Mouse (Mus musculus) neural tube, embryonic 14.5 days (tissue): ENCODE data around the gene Slc44a3. TPM values are rescaled to one million over a fixed set of nuclear protein-coding genes. Genes with fewer than 3 reads are reported as not detected.

Experiments used
- ATAC-seq: fragments of 200-750 bp; cut with Nextera tagmentation; 2 replicates; pipeline ENCODE4 v1.8.0; 2017; ENCODE audit warnings: low read depth, mild to moderate bottlenecking, moderate TSS enrichment, moderate library complexity
- H3K27ac ChIP-seq: fragments of 300-500 bp; sonication (generic); 2 replicates; pipeline ENCODE4 v1.5.1; 2014; ENCODE audit warnings: low read depth, mild to moderate bottlenecking, control low read depth, low read length, moderate library complexity, mixed read lengths
- H3K27me3 ChIP-seq: fragments of 300-500 bp; sonication (generic); 2 replicates; pipeline ENCODE4 v1.6.1; 2014; ENCODE audit warnings: low read length; ENCODE audit not compliant: control insufficient read depth, insufficient read depth
- H3K36me3 ChIP-seq: fragments of 300-500 bp; sonication (generic); 2 replicates; pipeline ENCODE4 v1.6.1; 2014; ENCODE audit warnings: low read length, mixed read lengths; ENCODE audit not compliant: control insufficient read depth, insufficient read depth
- H3K4me1 ChIP-seq: fragments of 300-500 bp; sonication (generic); 2 replicates; pipeline ENCODE4 v1.6.1; 2014; ENCODE audit warnings: low read length; ENCODE audit not compliant: control insufficient read depth, insufficient read depth
- H3K4me2 ChIP-seq: fragments of 300-500 bp; sonication (generic); 2 replicates; pipeline ENCODE4 v1.6.1; 2014; ENCODE audit warnings: mild to moderate bottlenecking, low read depth, low read length, control low read depth
- H3K4me3 ChIP-seq: fragments of 300-500 bp; sonication (generic); 2 replicates; pipeline ENCODE4 v1.5.1; 2014; ENCODE audit warnings: low read depth, low read length, control low read depth, mixed read lengths
- H3K9ac ChIP-seq: fragments of 300-500 bp; sonication (generic); replicated peaks from 2 replicates; pipeline ENCODE4 v1.6.1; 2014; ENCODE audit warnings: low read depth, mild to moderate bottlenecking, control low read depth, low read length, mixed read lengths
- H3K9me3 ChIP-seq: fragments of 300-500 bp; sonication (generic); 2 replicates; pipeline ENCODE4 v1.6.1; 2016; ENCODE audit warnings: low read length; ENCODE audit not compliant: control insufficient read depth
- WGBS: fragments of 180-500 bp; shearing (Covaris S2); extraction: QIAGEN DNeasy Blood & Tissue Kit; methylation state at CpG from one replicate; pipeline ENCODE4 v1.1.7; 2014; 5-methylcytosine and 5-hydroxymethylcytosine counted together
- polyA plus RNA-seq: library from polyadenylated mRNA; unstranded; fragments of >200 nt; fragmentation: Nextera tagmentation; extraction: Ambion mirVana; gene quantifications from 2 replicates; pipeline ENCODE4 v1.2.1, GENCODE M21; 2014

Gene Slc44a3
- polyA plus RNA-seq, 1 experiment from 2014 or later = 1.5 TPM

DNA sequence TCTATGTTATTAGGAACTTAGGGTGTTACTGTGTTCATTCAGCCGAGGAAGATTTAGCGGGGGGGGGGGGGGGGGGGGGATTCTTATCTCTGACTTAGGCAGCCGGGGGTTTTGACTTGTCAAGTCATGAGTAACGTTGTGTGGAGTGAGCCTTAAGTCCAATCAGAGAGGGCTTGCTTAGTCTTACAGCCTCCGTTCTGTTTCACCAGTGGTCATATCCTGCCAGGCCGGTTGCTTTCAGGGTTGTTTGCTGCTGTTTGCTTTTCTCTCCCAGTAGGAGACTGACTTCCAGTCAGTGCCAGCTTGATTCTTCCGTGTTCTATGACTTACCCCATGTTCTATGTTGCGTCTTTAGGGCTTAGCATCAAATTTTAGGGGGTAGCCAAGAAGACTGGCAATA lies 85.8 kb downstream of the Slc44a3 start:
- H3K9me3 ChIP-seq = no peaks in the 10 kb centered on the region
- H3K4me2 ChIP-seq = no peak overlapping the region
- peaks cover 5% of the 10 kb centered on the region; the same call in 1 of the 2 replicates for H3K36me3 ChIP-seq
- H3K27ac ChIP-seq = no peak overlapping the region
- no peak overlapping the region for H3K4me3 ChIP-seq
- ATAC-seq = no peak
- H3K9ac ChIP-seq = no peak overlapping the region
- WGBS = 74% methylated on average over 8 of the region's 8 CpGs
- no peaks in the 10 kb centered on the region for H3K27me3 ChIP-seq
- peaks cover 20% of the 10 kb centered on the region for H3K4me1 ChIP-seq

DNA sequence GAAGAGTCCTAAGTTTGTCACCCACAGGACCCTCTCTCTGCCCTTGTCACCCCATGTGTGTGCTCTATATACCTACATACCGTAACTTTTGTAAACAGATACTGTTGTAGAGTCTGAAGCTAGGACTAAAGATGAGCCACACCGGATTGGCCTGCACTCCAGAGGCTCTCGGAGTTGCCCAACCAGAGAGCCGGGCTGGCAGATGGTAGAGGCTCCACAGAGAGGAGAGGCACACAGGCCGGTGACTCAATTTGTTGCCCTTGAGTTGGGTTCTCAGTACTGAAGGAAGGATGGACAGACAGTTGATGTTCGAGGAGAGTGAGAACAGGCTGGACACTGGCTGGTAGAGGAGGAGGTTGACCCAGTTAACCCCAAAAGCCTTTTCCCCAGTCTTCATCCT lies 87.8 kb downstream of the Slc44a3 start:
- Histone ChIP-seq H3K27ac (no peak overlapping the region), H3K9ac (no peak overlapping the region), H3K4me3 (no peak overlapping the region), H3K4me1 (peaks cover 19% of the 10 kb centered on the region), H3K9me3 (no peaks in the 10 kb centered on the region), H3K4me2 (no peak overlapping the region), H3K36me3 (no peaks in the 10 kb centered on the region), H3K27me3 (no peaks in the 10 kb centered on the region)
- no peak for ATAC-seq
- WGBS = 97% methylated on average over 6 of the region's 6 CpGs

DNA sequence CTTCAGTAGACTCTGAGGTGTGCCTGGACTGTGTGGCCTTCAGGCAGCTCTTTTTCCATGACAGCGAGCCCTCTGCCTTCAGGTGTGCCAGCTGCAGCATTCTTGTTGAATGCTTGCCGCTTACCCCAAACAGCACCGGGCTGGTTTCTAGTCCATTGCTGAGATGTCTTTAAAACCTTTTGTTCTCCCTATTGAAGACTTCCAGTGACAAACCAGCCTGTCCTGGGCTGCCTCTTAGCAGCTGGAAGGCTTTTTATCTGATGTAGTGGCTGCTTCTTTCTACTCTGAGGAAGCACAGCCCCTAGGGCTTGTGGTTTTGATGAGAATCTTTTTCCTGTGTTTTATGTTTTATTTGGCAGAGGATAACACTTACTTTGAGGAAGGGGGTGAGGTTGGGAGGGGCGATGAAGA lies 88.3 kb downstream of the Slc44a3 start:
- Histone ChIP-seq H3K4me1 (peaks cover 17% of the 10 kb centered on the region), H3K4me3 (no peak overlapping the region), H3K27ac (no peak overlapping the region), H3K9ac (no peak overlapping the region), H3K4me2 (no peak overlapping the region), H3K9me3 (no peaks in the 10 kb centered on the region), H3K27me3 (no peaks in the 10 kb centered on the region), H3K36me3 (no peaks in the 10 kb centered on the region)
- WGBS = 83% methylated on average over 4 of the region's 4 CpGs
- no peak for ATAC-seq

DNA sequence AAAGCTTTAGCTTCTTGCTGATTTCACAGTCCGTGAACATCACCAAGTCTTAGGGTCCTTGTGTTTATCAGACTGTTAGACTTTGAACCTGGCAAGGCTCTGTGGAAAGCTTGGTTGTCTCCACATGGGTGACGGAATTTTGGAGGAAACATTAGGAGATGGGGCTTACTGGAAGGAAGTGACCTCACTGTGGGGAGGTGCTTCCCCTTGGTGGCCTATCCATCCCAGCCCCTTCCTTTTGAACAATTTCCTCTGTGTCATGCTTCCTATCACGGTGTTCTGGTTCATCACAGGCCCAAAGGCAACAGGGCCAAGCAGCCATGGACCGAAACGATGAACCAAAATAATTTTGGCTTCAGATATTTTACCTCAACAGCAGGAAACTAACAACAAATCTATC lies 89.9 kb downstream of the Slc44a3 start:
- Histone ChIP-seq H3K4me3 (no peak overlapping the region), H3K27ac (no peak overlapping the region), H3K27me3 (no peaks in the 10 kb centered on the region), H3K4me2 (no peak overlapping the region), H3K36me3 (no peaks in the 10 kb centered on the region), H3K4me1 (peaks cover 3% of the 10 kb centered on the region; the same call in 1 of the 2 replicates), H3K9me3 (no peaks in the 10 kb centered on the region), H3K9ac (no peak overlapping the region)
- WGBS = 92% methylated on average over 5 of the region's 5 CpGs
- no peak for ATAC-seq

DNA sequence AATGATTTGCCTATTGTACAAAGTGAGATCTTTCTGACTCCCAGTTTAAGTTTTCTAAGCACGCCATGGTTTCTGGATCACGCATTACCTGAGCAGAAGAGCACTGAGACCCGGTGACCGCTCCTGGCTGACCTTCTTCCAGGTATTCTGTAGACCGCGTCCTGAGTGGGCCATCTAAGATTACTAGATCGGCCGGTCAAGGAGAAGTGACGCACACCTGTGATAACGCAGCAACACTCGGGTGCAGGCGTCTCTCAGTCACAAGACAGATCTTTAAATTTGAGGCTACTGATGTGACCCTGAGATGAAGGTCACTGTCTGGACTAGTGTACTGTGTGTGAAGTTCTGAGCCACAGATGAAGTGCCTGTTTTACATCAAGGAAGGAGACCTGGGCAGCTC lies 90.7 kb downstream of the Slc44a3 start:
- Histone ChIP-seq H3K27ac (no peak overlapping the region), H3K9ac (no peak overlapping the region), H3K4me3 (no peak overlapping the region), H3K36me3 (no peaks in the 10 kb centered on the region), H3K4me1 (peaks cover 6% of the 10 kb centered on the region; the same call in 1 of the 2 replicates), H3K9me3 (no peaks in the 10 kb centered on the region), H3K27me3 (no peaks in the 10 kb centered on the region), H3K4me2 (no peak overlapping the region)
- 98% methylated on average over 12 of the region's 12 CpGs for WGBS
- no peak for ATAC-seq

DNA sequence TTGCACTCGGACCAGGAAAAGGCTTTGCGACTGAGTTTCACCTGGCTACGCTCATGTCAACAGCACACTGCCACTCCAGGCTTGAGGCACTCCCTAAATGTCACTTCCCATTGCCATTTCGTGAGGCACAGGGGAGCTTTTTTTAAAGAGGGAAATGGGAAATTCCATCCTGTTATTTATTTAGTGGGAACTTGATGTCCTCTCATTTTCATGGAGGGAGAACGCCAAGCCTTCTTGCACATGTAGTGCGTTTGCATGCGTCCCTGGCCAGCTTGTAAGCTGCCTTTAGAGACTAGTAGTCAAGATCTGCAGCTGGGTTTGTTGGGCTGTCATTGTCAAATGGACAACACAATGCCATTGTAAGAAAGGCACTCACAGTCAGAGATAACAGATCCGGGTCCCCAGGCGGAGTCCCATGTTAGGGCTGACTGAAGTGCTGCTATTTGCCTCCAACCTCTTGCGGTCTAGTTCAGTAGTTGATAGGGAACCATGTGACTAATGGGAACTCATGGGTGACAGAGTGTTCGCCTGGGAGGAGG lies 92.5 kb downstream of the Slc44a3 start:
- no peak overlapping the region for H3K4me3 ChIP-seq
- ATAC-seq = no peak
- H3K27me3 ChIP-seq = no peaks in the 10 kb centered on the region
- 81% methylated on average over 11 of the region's 11 CpGs for WGBS
- no peaks in the 10 kb centered on the region for H3K9me3 ChIP-seq
- H3K4me2 ChIP-seq = no peak overlapping the region
- peaks cover 11% of the 10 kb centered on the region; the same call in 1 of the 2 replicates for H3K4me1 ChIP-seq
- H3K27ac ChIP-seq = no peak overlapping the region
- H3K36me3 ChIP-seq = no peaks in the 10 kb centered on the region
- no peak overlapping the region for H3K9ac ChIP-seq

DNA sequence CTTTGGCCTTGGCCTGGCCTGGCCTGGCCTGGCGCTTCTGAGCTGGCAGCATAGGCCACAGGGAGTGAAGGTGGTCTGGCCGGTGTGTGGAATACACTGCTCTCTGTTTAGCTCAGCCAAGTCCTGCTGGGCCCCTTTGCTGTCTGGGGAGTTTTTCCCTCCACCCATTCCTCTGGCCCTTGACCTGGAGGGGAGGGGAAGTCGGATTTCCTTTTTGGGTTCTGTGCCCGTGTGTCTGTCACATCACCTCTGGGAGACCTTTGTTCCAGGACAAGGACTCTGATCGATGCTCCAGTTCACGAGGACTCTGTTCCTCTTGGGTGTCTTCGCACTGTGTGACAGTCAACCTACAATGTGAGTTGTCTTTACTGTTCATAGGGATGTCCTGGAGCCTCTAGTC lies 94.2 kb downstream of the Slc44a3 start:
- H3K9ac ChIP-seq = no peak overlapping the region
- no peaks in the 10 kb centered on the region for H3K9me3 ChIP-seq
- H3K27me3 ChIP-seq = no peaks in the 10 kb centered on the region
- H3K36me3 ChIP-seq = no peaks in the 10 kb centered on the region
- 79% methylated on average over 7 of the region's 7 CpGs for WGBS
- H3K4me1 ChIP-seq = peaks cover 15% of the 10 kb centered on the region; the same call in 1 of the 2 replicates
- no peak overlapping the region for H3K4me2 ChIP-seq
- ATAC-seq = no peak
- no peak overlapping the region for H3K4me3 ChIP-seq
- no peak overlapping the region for H3K27ac ChIP-seq

DNA sequence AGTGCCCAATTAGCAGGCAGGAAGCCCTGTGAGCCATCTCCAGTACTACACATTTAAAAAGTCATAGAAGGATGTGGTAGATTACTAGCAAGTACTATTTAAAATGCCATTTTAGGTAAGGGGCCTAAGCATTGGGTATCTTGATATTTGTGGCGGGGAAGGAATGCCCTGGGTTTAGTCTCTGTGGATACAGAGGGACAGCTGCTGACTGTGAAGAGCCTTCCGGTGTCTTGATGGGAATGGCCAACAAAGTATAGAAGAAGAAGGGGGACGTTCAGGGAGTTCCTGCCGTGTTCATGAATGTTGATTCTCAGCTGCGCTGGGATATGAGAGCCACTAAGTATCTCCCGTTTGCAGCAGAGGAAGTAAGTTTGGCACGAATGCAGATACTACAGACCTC lies 95.1 kb downstream of the Slc44a3 start:
- no peak overlapping the region for H3K4me2 ChIP-seq
- H3K4me3 ChIP-seq = no peak overlapping the region
- H3K4me1 ChIP-seq = peaks cover 16% of the 10 kb centered on the region; the same call in 1 of the 2 replicates
- no peak overlapping the region for H3K27ac ChIP-seq
- ATAC-seq = no peak
- 86% methylated on average over 7 of the region's 7 CpGs for WGBS
- H3K9ac ChIP-seq = no peak overlapping the region
- H3K9me3 ChIP-seq = no peaks in the 10 kb centered on the region
- no peaks in the 10 kb centered on the region for H3K27me3 ChIP-seq
- H3K36me3 ChIP-seq = no peaks in the 10 kb centered on the region

DNA sequence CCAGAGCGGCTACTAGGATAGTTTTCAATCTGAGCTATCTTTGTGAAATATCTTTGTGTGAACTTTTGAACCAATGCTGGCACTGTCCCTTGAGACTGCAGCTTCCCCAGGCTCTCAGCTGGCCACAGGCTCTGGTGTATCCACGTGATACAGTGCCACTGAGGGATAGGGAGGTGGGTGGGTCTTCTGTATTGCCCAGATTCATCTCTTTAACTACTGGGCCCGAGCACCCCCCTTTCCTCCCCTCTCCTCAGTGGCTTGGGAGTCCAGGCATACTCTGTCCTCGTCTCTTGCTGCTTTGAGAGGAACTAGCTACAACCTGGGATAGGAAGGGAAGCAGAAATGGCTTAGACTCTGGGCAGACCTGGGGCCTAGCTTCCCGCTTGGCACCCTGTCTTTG lies 96.9 kb downstream of the Slc44a3 start:
- ATAC-seq = peak; percentile 49; the same call in 1 of the 2 replicates
- no peak overlapping the region for H3K27ac ChIP-seq
- peaks cover 27% of the 10 kb centered on the region for H3K4me1 ChIP-seq
- peak overlapping the region; percentile 6; the same call in 1 of the 2 replicates for H3K4me2 ChIP-seq
- no peak overlapping the region for H3K9ac ChIP-seq
- no peaks in the 10 kb centered on the region for H3K27me3 ChIP-seq
- no peaks in the 10 kb centered on the region for H3K9me3 ChIP-seq
- H3K36me3 ChIP-seq = no peaks in the 10 kb centered on the region
- no peak overlapping the region for H3K4me3 ChIP-seq
- WGBS = 67% methylated on average over 5 of the region's 5 CpGs
